Mouse (Mus musculus): ENCODE measurements around the gene Ttc39b. TPM values are rescaled to one million over a fixed set of nuclear protein-coding genes. Genes with fewer than 3 reads are reported as not detected.

The Ttc39b gene
- polyA plus RNA-seq, 1 experiment from 2014 or later, result 3.5 TPM

DNA sequence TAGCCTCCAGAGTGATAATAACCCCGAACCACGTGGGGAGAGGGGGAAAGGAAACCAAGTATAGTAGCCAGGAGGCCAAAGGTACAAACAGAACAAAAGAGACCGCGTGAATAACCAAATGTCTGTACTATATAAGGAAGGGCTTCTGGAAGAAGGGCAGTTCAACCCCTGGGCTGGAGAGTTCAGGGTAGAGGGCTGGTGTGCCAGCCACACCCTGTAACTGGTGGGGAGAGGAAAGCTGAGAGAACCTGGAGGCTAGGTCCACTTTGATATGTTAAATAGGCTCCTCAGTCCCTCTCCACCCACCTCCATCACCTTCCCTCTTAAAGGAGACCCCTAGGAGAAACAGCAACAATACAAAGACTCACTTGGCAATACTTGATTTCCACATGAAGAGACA lies 5.6 kb upstream of the Ttc39b start:
- no peak overlapping the region for H3K4me2 ChIP-seq (ENCODE audit: low read length)
- 46% methylated on average over 4 of the region's 4 CpGs for WGBS
- no peaks in the 10 kb centered on the region for H3K9me3 ChIP-seq (ENCODE audit: control insufficient read depth, low read length)
- no peak overlapping the region for H3K4me3 ChIP-seq (ENCODE audit: control insufficient read depth in 1 of 2, insufficient read depth in 1 of 2, low read depth in 1 of 2, low read length in 2 of 2)
- H3K27ac ChIP-seq (replicated peaks in 1 of 2; ENCODE audit: control insufficient read depth in 1 of 2, insufficient read depth in 1 of 2, low read depth in 2 of 2, low read length in 2 of 2), result no peak overlapping the region
- H3K36me3 ChIP-seq (ENCODE audit: control insufficient read depth, insufficient read depth, low read length), result no peaks in the 10 kb centered on the region
- H3K4me1 ChIP-seq (ENCODE audit: control insufficient read depth in 2 of 2, insufficient read depth in 2 of 2, low read length in 2 of 2), result no peaks in the 10 kb centered on the region; a peak in 1 of 4 replicates
- H3K9ac ChIP-seq (ENCODE audit: low read length), result no peak overlapping the region
- H3K27me3 ChIP-seq (ENCODE audit: control insufficient read depth, insufficient read depth, low read length), result no peaks in the 10 kb centered on the region
- ATAC-seq (ENCODE audit: insufficient number of reproducible peaks, insufficient read depth, low FRiP score, low read depth), result no peak

DNA sequence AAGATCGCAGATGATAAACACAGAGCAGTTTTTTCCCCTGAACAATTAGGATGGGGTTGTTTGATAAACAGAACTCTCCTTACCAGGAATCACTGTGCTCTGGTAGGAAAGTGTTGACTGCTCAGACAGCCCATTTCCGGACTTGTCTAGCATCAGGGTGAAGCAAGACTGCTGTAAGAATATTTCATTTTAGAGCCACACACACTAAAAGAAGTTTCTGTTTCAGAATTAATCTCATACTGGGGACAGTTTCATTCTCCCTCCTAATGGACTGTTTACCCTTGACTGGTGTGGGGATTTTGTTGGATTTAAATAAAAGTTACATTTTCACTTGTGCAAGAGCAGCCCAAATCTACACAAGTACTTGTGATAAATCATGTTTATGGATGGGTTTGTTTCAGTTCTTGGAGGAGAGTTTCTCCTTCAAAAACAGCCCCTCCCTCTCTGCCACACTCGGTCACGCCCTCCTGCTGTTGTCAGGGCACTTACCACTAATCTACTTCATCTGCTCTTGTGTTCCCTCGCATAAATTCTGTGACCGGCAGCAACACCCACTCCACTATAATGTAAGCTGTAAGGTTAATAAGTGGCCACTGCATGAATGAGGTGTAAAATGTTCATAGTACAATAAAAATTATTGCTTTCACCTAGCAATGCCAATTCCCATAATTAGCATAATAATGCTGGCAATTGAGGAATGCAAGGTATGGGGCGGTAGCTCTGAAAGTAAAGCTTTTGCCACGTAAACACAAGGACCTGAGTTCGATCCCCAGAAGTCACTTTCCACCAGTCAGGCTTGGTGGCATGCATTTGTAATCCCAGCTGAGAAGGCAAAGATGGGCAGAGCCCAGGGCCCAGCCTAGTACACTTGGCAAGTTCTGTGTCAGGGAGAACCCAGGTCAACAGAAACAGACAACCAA lies 4.2 kb upstream of the Ttc39b start:
- Histone ChIP-seq H3K36me3 (ENCODE audit: control insufficient read depth, insufficient read depth, low read length) (no peaks in the 10 kb centered on the region), H3K4me1 (ENCODE audit: control insufficient read depth in 2 of 2, insufficient read depth in 2 of 2, low read length in 2 of 2) (no peaks in the 10 kb centered on the region; a peak in 1 of 4 replicates), H3K4me3 (ENCODE audit: control insufficient read depth in 1 of 2, insufficient read depth in 1 of 2, low read depth in 1 of 2, low read length in 2 of 2) (no peak overlapping the region), H3K9ac (ENCODE audit: low read length) (no peak overlapping the region), H3K4me2 (ENCODE audit: low read length) (no peak overlapping the region), H3K27me3 (ENCODE audit: control insufficient read depth, insufficient read depth, low read length) (no peaks in the 10 kb centered on the region), H3K9me3 (ENCODE audit: control insufficient read depth, low read length) (no peaks in the 10 kb centered on the region), H3K27ac (replicated peaks in 1 of 2; ENCODE audit: control insufficient read depth in 1 of 2, insufficient read depth in 1 of 2, low read depth in 2 of 2, low read length in 2 of 2) (no peak overlapping the region)
- 47% methylated on average over 9 of the region's 9 CpGs for WGBS
- no peak for ATAC-seq (ENCODE audit: insufficient number of reproducible peaks, insufficient read depth, low FRiP score, low read depth)

DNA sequence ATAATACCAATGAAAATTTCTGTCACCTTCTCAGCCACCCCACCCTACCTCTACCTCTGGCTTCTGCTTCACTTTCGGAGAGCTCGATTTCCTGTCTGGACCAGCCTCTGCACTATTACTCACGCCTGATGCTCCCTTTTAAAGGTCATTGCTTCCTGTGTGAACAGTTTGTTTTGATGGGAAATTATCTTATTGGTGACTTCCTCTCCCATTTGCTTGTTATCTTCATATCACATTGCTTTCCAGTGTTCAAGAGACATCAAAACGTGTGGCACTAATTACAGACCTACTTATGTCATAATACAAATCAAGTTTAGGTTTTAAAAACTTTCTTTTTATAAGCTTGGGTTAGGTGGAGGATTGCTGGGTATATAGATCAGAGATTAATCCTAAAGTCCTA lies 3.5 kb upstream of the Ttc39b start:
- no peaks in the 10 kb centered on the region for H3K27me3 ChIP-seq (ENCODE audit: control insufficient read depth, insufficient read depth, low read length)
- H3K9ac ChIP-seq (ENCODE audit: low read length), result no peak overlapping the region
- no peak overlapping the region for H3K4me3 ChIP-seq (ENCODE audit: control insufficient read depth in 1 of 2, insufficient read depth in 1 of 2, low read depth in 1 of 2, low read length in 2 of 2)
- H3K4me2 ChIP-seq (ENCODE audit: low read length), result no peak overlapping the region
- H3K4me1 ChIP-seq (ENCODE audit: control insufficient read depth in 2 of 2, insufficient read depth in 2 of 2, low read length in 2 of 2), result peaks cover 0 to 2% of the 10 kb centered on the region in 2 experiments; a peak in 2 of 4 replicates
- no peak for ATAC-seq (ENCODE audit: insufficient number of reproducible peaks, insufficient read depth, low FRiP score, low read depth)
- WGBS, result 44% methylated on average over 4 of the region's 4 CpGs
- H3K27ac ChIP-seq (replicated peaks in 1 of 2; ENCODE audit: control insufficient read depth in 1 of 2, insufficient read depth in 1 of 2, low read depth in 2 of 2, low read length in 2 of 2), result no peak overlapping the region
- H3K9me3 ChIP-seq (ENCODE audit: control insufficient read depth, low read length), result no peaks in the 10 kb centered on the region
- H3K36me3 ChIP-seq (ENCODE audit: control insufficient read depth, insufficient read depth, low read length), result no peaks in the 10 kb centered on the region

DNA sequence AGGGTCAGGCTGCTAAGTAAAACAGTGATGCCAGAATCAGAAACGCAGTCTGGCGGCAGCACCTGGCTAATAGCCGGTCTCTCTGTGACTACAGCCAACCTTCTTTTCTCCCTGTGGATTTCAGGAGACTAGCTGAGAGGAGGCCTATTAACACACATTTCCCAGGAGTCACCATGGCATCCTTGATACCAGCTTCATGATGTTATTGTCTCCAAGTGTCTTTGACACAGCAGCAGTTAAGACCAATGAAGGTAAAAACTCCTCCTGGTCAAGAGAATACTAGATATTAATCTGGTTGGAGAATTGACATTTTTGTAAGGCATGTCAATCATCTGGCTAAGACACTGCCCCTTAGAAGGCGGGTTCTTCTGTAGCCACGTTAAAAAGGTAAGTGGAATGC lies 1.3 kb upstream of the Ttc39b start:
- H3K36me3 ChIP-seq (ENCODE audit: control insufficient read depth, insufficient read depth, low read length), result no peaks in the 10 kb centered on the region
- peaks cover 0 to 2% of the 10 kb centered on the region in 2 experiments; a peak in 2 of 4 replicates for H3K4me1 ChIP-seq (ENCODE audit: control insufficient read depth in 2 of 2, insufficient read depth in 2 of 2, low read length in 2 of 2)
- H3K9ac ChIP-seq (ENCODE audit: low read length), result no peak overlapping the region
- no peak overlapping the region for H3K4me2 ChIP-seq (ENCODE audit: low read length)
- WGBS, result 59% methylated on average over 5 of the region's 5 CpGs
- H3K4me3 ChIP-seq (ENCODE audit: control insufficient read depth in 1 of 2, insufficient read depth in 1 of 2, low read depth in 1 of 2, low read length in 2 of 2), result no peak overlapping the region
- no peak for ATAC-seq (ENCODE audit: insufficient number of reproducible peaks, insufficient read depth, low FRiP score, low read depth)
- no peak overlapping the region for H3K27ac ChIP-seq (replicated peaks in 1 of 2; ENCODE audit: control insufficient read depth in 1 of 2, insufficient read depth in 1 of 2, low read depth in 2 of 2, low read length in 2 of 2)
- no peaks in the 10 kb centered on the region for H3K27me3 ChIP-seq (ENCODE audit: control insufficient read depth, insufficient read depth, low read length)
- H3K9me3 ChIP-seq (ENCODE audit: control insufficient read depth, low read length), result no peaks in the 10 kb centered on the region

DNA sequence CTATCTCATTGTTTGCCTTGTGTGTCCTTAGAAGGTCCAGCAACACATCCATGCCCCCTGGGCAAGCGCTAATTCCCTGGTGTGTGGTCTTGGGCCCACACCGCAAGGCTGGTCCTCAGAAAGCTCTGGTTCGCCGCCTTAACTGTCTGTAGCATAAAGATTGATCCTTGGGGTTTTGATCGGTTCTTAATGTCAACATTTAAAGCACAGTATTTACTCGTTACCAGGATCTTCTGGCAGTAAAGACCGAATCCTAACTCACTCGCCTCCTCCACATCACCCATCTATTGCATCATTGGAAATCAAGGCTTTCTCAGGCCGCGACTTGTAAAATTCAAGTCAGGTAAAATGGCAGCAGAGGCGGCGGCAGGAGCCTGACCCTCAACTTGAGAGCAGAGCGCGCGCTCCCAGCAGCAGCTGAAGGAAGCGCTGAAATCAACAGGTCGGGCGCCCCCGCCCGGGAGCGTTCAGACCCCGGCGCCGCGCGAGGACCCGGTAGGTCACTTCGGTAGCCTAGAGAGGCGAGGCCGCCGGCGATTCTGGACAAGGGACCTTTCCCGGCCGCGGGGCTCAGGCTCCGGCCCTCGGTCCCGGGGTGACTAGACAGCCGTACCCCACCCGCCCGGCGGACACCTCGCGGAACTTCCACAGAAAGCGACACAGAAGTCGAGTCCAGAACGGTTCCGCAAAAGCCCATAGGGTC lies 703 bp downstream of the Ttc39b start:
- H3K9ac ChIP-seq (ENCODE audit: low read length), result peak overlapping the region; percentile 72
- H3K36me3 ChIP-seq (ENCODE audit: control insufficient read depth, insufficient read depth, low read length), result no peaks in the 10 kb centered on the region
- peak overlapping the region; percentile 3 to 35 for H3K27ac ChIP-seq (replicated peaks in 1 of 2; ENCODE audit: control insufficient read depth in 1 of 2, insufficient read depth in 1 of 2, low read depth in 2 of 2, low read length in 2 of 2)
- peak overlapping the region; percentile 99 for H3K4me2 ChIP-seq (ENCODE audit: low read length)
- H3K27me3 ChIP-seq (ENCODE audit: control insufficient read depth, insufficient read depth, low read length), result no peaks in the 10 kb centered on the region
- WGBS, result 2% methylated on average over 48 of the region's 48 CpGs
- ATAC-seq (ENCODE audit: insufficient number of reproducible peaks, insufficient read depth, low FRiP score, low read depth), result peak; percentile 68
- H3K9me3 ChIP-seq (ENCODE audit: control insufficient read depth, low read length), result no peaks in the 10 kb centered on the region
- peak overlapping the region; percentile 65 to 67 for H3K4me3 ChIP-seq (ENCODE audit: control insufficient read depth in 1 of 2, insufficient read depth in 1 of 2, low read depth in 1 of 2, low read length in 2 of 2)
- H3K4me1 ChIP-seq (ENCODE audit: control insufficient read depth in 2 of 2, insufficient read depth in 2 of 2, low read length in 2 of 2), result peaks cover 0 to 2% of the 10 kb centered on the region in 2 experiments; a peak in 2 of 4 replicates

DNA sequence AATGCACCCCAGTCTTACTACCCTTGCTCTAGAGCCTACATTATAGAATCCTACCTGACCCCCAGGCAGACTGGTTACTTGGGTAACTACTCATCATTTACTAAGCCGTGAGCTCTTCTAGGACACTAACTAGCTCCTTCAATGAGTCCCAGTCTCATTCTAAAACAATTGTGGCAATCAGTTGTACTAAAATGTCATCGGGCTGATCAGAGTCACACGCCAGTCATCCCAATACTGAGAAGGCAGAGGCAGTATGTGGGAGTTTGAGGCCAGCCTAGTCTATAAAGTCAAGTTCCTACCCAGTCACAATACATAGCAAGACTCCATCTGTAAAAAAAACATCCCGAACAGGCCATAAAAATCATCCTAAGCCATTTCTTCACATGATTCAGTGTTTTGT lies 4.3 kb downstream of the Ttc39b start:
- WGBS, result 91% methylated on average over 4 of the region's 4 CpGs
- no peak overlapping the region for H3K4me2 ChIP-seq (ENCODE audit: low read length)
- no peak for ATAC-seq (ENCODE audit: insufficient number of reproducible peaks, insufficient read depth, low FRiP score, low read depth)
- H3K4me3 ChIP-seq (ENCODE audit: control insufficient read depth in 1 of 2, insufficient read depth in 1 of 2, low read depth in 1 of 2, low read length in 2 of 2), result no peak overlapping the region
- H3K9ac ChIP-seq (ENCODE audit: low read length), result no peak overlapping the region
- H3K27me3 ChIP-seq (ENCODE audit: control insufficient read depth, insufficient read depth, low read length), result no peaks in the 10 kb centered on the region
- no peaks in the 10 kb centered on the region for H3K9me3 ChIP-seq (ENCODE audit: control insufficient read depth, low read length)
- peaks cover 5 to 11% of the 10 kb centered on the region in 2 experiments; a peak in 3 of 4 replicates for H3K4me1 ChIP-seq (ENCODE audit: control insufficient read depth in 2 of 2, insufficient read depth in 2 of 2, low read length in 2 of 2)
- no peak overlapping the region for H3K27ac ChIP-seq (replicated peaks in 1 of 2; ENCODE audit: control insufficient read depth in 1 of 2, insufficient read depth in 1 of 2, low read depth in 2 of 2, low read length in 2 of 2)
- no peaks in the 10 kb centered on the region for H3K36me3 ChIP-seq (ENCODE audit: control insufficient read depth, insufficient read depth, low read length)

DNA sequence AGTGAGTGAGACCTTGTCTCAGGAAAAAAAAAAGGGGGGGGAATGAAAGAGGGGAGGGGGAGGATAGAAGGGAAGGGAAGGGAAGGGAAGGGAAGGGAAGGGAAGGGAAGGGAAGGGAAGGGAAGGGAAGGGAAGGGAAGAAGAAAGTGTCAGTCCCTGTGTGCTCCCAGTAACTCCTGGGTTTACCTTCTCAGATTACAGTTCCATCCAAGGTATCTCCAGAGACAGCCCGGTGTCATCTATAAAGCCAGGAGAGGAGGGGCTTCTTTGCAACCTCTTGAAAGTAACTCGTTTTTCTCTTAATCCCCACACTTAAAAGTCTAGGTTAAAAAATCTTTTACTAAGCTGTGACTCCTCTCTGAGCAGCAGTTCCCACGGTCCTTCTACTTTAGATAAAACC lies 5.3 kb downstream of the Ttc39b start:
- Histone ChIP-seq H3K9me3 (ENCODE audit: control insufficient read depth, low read length) (no peaks in the 10 kb centered on the region), H3K36me3 (ENCODE audit: control insufficient read depth, insufficient read depth, low read length) (no peaks in the 10 kb centered on the region), H3K27me3 (ENCODE audit: control insufficient read depth, insufficient read depth, low read length) (no peaks in the 10 kb centered on the region), H3K4me1 (ENCODE audit: control insufficient read depth in 2 of 2, insufficient read depth in 2 of 2, low read length in 2 of 2) (peaks cover 5 to 12% of the 10 kb centered on the region in 2 experiments; a peak in 3 of 4 replicates), H3K9ac (ENCODE audit: low read length) (no peak overlapping the region), H3K27ac (replicated peaks in 1 of 2; ENCODE audit: control insufficient read depth in 1 of 2, insufficient read depth in 1 of 2, low read depth in 2 of 2, low read length in 2 of 2) (no peak overlapping the region), H3K4me3 (ENCODE audit: control insufficient read depth in 1 of 2, insufficient read depth in 1 of 2, low read depth in 1 of 2, low read length in 2 of 2) (no peak overlapping the region), H3K4me2 (ENCODE audit: low read length) (no peak overlapping the region)
- WGBS, result 15% methylated on average over 3 of the region's 3 CpGs
- ATAC-seq (ENCODE audit: insufficient number of reproducible peaks, insufficient read depth, low FRiP score, low read depth), result no peak

Data from heart, embryonic 14.5 days (tissue).